Mouse (Mus musculus): ENCODE data around the gene Vash1.

GRCm38 (mm10) chr12:86665656-86666055 lies 12.8 kb upstream of the Vash1 start:
- TF ChIP-seq CTCF (IDR thresholded peaks at IDR 0.05; ENCODE audit: low read depth) (peak; percentile 52), EP300 (optimal IDR thresholded peaks at IDR 0.05) (no peak)
